Mouse (Mus musculus): ENCODE results near the gene Plod1.

GRCm38 (mm10) chr4:147940111-147940510 is 3.5 kb upstream of the Plod1 start:
- TF ChIP-seq ETS1 (IDR thresholded peaks at IDR 0.05; ENCODE audit: low read depth, low read length) (no peak), CTCF (IDR thresholded peaks at IDR 0.05 in 2 of 3, conservative IDR thresholded peaks at IDR 0.05 in 1 of 3; ENCODE audit: control insufficient read depth in 1 of 3, insufficient read depth in 1 of 3, low read depth in 2 of 3, low read length in 3 of 3, poor library complexity in 1 of 3, severe bottlenecking in 1 of 3) (no peak), POLR2A (IDR thresholded peaks at IDR 0.05; ENCODE audit: control insufficient read depth in 1 of 2, insufficient read depth in 1 of 2, low read depth in 1 of 2, low read length in 2 of 2, poor library complexity in 1 of 2) (no peak), SMC3 (IDR thresholded peaks at IDR 0.05; ENCODE audit: low read depth, low read length) (no peak), GABPA (IDR thresholded peaks at IDR 0.05; ENCODE audit: low read depth, low read length) (no peak), ZKSCAN1 (IDR thresholded peaks at IDR 0.05; ENCODE audit: low read depth, low read length) (no peak), USF1 (IDR thresholded peaks at IDR 0.05; ENCODE audit: low read depth, low read length) (no peak), NELFE (IDR thresholded peaks at IDR 0.05; ENCODE audit: low read depth, low read length) (no peak), EP300 (IDR thresholded peaks at IDR 0.05; ENCODE audit: low read depth in 1 of 2, low read length in 2 of 2) (no peak), GATA1 (IDR thresholded peaks at IDR 0.05; ENCODE audit: low read depth, low read length) (no peak), JUND (IDR thresholded peaks at IDR 0.05; ENCODE audit: low read depth, low read length) (no peak)

Measured in MEL (cell line).